Mouse (Mus musculus): ENCODE data around the gene Gast. TPM values are rescaled to one million over a fixed set of nuclear protein-coding genes. Genes with fewer than 3 reads are reported as not detected.

The Gast gene
- polyA plus RNA-seq (2017; shearing (Covaris generic)), result not detected

DNA sequence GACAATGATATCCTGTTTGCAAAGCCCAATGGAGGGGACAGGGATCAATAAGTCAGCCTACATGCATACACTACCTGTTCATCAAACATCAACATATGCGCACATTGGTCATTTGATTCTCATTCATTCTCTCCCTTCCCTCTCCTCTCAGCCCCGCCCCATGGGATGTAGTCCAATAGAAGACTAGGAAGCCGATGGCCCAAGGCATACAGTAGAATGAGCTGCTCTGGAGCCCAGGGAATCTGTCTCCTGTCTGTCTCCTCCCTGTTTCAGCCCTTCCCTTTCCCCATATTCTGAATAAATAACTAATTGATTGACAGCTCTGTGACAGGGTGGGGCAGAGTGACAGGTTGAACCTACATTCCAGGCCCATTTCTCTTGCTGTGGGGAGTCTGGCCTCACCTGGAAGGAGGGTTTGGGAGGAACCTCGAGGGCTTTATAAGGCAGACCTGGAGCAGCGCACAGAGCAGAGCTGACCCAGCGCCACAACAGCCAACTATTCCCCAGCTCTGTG is at the start of gene Gast:
TSS of gene Gast (plus strand) at position 464 of the 514 bp plus-strand sequence.

DNA sequence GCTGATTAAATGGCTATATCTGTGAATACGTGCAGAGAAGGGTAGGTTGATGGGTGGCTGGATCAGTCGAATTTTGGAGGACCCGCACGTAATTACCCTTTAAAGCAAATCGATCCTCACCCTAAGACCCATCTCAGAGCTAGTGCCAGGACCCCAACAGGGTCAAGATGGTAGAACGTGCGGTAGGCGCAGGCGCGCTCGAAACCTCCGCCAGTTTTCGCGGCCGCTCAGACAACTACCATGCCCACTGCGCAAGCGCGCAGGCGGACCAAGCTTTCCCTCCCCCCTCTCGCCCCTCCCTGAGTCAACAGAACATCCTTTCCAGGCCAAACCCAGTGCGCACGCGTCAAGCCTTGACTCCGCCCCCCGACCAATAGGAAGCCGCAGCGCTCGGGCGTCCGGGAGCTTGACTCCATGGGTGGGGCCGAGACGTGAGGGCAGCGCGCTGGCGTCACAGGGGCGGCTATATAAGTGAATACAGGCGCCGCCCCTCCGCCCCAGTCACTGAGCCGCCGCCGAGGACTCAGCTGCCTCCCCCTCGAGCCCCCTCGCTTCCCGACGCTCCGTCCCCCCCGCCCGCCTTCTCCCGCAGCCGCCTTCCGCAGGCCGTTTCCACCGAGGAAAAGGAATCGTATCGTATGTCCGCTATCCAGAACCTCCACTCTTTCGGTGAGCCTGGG is 14.6 kb upstream of the Gast start, which contains the start of gene Eif1:
TSS of gene Eif1 (plus strand) at position 394 of the 680 bp plus-strand sequence.

DNA sequence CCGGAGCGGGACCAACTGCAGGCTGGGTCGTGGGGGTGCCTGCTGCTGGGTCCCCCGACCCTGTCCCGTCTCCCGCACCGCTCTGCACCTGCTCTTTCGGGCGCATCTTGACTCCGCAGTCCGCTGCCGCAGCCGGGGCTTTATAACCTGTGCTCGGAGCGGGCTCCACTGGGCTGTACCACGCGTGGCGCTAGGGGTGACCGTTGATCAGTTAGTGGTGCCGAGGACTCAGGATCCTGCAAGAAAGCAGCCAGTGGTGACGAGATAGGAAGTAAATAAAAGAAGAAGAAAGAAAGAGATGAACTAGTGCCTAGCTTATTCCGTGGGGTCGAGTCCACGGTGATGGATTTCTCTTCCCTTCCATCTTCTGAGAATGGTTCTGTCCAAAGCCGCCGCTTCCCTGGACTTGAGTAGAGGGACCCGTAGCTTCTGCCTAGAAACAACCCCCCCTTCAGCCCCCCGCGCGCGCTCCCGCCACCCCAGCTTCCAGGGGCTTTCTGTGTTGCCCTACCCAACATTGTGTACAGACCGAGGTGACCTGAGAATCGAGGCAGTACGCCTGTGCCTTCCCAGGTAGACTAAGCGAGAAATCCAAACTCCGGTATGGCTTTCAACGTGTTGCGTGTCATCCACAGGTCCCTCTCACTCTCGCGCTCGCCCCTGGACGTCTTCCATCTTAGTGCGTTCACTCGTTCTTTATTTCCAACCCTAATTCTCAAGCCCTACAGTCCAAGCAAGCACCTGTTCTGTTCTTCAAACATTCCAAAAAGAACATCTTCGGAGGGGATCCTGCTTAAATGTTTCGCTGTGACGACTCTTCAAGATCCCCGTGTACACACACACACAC is 22.0 kb downstream of the Gast start, which contains the start of gene Hap1:
TSS of gene Hap1 (minus strand) at position 157 of the 847 bp plus-strand sequence.

Other genes starting within 250 kb of the Gast start
- not detected for gene Krt32, start 246.2 kb upstream of the Gast start, polyA plus RNA-seq (2017; shearing (Covaris generic))
- not detected for gene Krt35, start 238.2 kb upstream of the Gast start, polyA plus RNA-seq (2017; shearing (Covaris generic))
- not detected for gene Krt36, start 228.8 kb upstream of the Gast start, polyA plus RNA-seq (2017; shearing (Covaris generic))
- not detected for gene Krt13, start 212.8 kb upstream of the Gast start, polyA plus RNA-seq (2017; shearing (Covaris generic))
- not detected for gene Krt15, start 198.5 kb upstream of the Gast start, polyA plus RNA-seq (2017; shearing (Covaris generic))
- gene Krt19, start 185.7 kb upstream of the Gast start, polyA plus RNA-seq (2017; shearing (Covaris generic)), result not detected
- not detected for gene Krt9, start 141.2 kb upstream of the Gast start, polyA plus RNA-seq (2017; shearing (Covaris generic))
- not detected for gene Krt14, start 126.9 kb upstream of the Gast start, polyA plus RNA-seq (2017; shearing (Covaris generic))
- gene Krt16, start 85.5 kb upstream of the Gast start, polyA plus RNA-seq (2017; shearing (Covaris generic)), result not detected
- not detected for gene Krt17, start 73.4 kb upstream of the Gast start, polyA plus RNA-seq (2017; shearing (Covaris generic))
- gene Krt42, start 64.5 kb upstream of the Gast start, polyA plus RNA-seq (2017; shearing (Covaris generic)), result not detected
- 4,878 TPM for gene Eif1, start 14.5 kb upstream of the Gast start, polyA plus RNA-seq (2017; shearing (Covaris generic))
- not detected for gene Hap1, start 21.7 kb downstream of the Gast start, polyA plus RNA-seq (2017; shearing (Covaris generic))
- 7.5 TPM for gene Jup, start 63.4 kb downstream of the Gast start, polyA plus RNA-seq (2017; shearing (Covaris generic))
- not detected for gene P3h4, start 80.4 kb downstream of the Gast start, polyA plus RNA-seq (2017; shearing (Covaris generic))
- gene Fkbp10, start 81.3 kb downstream of the Gast start, polyA plus RNA-seq (2017; shearing (Covaris generic)), result not detected
- gene Nt5c3b, start 107.4 kb downstream of the Gast start, polyA plus RNA-seq (2017; shearing (Covaris generic)), result 116 TPM
- not detected for gene Klhl10, start 107.5 kb downstream of the Gast start, polyA plus RNA-seq (2017; shearing (Covaris generic))
- 7.8 TPM for gene Klhl11, start 138.3 kb downstream of the Gast start, polyA plus RNA-seq (2017; shearing (Covaris generic))
- 165 TPM for gene Acly, start 193.6 kb downstream of the Gast start, polyA plus RNA-seq (2017; shearing (Covaris generic))
- gene Ttc25, start 211.2 kb downstream of the Gast start, polyA plus RNA-seq (2017; shearing (Covaris generic)), result 0.16 TPM
- 156 TPM for gene Cnp, start 240.5 kb downstream of the Gast start, polyA plus RNA-seq (2017; shearing (Covaris generic))